Mouse (Mus musculus) embryonic facial prominence, embryonic 13.5 days (tissue): Measurements from ENCODE around the gene Dbil5. TPM values are rescaled to one million over a fixed set of nuclear protein-coding genes. Genes with fewer than 3 reads are reported as not detected.
A peak's percentile ranks its signal among the peaks of the same experiment; 100 is the strongest.

ENCODE experiments used
- ATAC-seq: fragments of 200-750 bp; cut with Nextera tagmentation; 2 replicates; pipeline ENCODE4 v1.8.0; 2017; ENCODE audit warnings: low read depth; ENCODE audit not compliant: insufficient number of reproducible peaks, insufficient read depth, low FRiP score, low TSS enrichment
- H3K27ac ChIP-seq: fragments of 300-500 bp; sonication (generic); 2 replicates; pipeline ENCODE4 v1.5.1; 2015; ENCODE audit warnings: moderate library complexity, mild to moderate bottlenecking, inconsistent platforms
- H3K27me3 ChIP-seq: fragments of 300-500 bp; sonication (generic); 2 replicates; pipeline ENCODE4 v1.6.1; 2015; ENCODE audit warnings: mild to moderate bottlenecking, inconsistent platforms
- H3K36me3 ChIP-seq: fragments of 300-500 bp; sonication (generic); 2 replicates; pipeline ENCODE4 v1.6.1; 2015; ENCODE audit warnings: mild to moderate bottlenecking, inconsistent platforms
- H3K4me1 ChIP-seq: fragments of 300-500 bp; sonication (generic); 2 replicates; pipeline ENCODE4 v1.6.1; 2015; ENCODE audit warnings: inconsistent platforms
- H3K4me2 ChIP-seq: fragments of 300-500 bp; sonication (generic); 2 replicates; pipeline ENCODE4 v1.6.1; 2015; ENCODE audit warnings: moderate library complexity, mild to moderate bottlenecking, inconsistent platforms
- H3K4me3 ChIP-seq: fragments of 300-500 bp; sonication (generic); 2 replicates; pipeline ENCODE4 v1.5.1; 2015; ENCODE audit warnings: mild to moderate bottlenecking, inconsistent platforms
- H3K9ac ChIP-seq: fragments of 300-500 bp; sonication (generic); 2 replicates; pipeline ENCODE4 v1.6.1; 2015; ENCODE audit warnings: mild to moderate bottlenecking, inconsistent platforms
- H3K9me3 ChIP-seq: fragments of 300-500 bp; sonication (generic); 2 replicates; pipeline ENCODE4 v1.6.1; 2016; ENCODE audit warnings: inconsistent platforms
- WGBS: fragments of 180-500 bp; shearing (Covaris S2); methylation state at CpG from one replicate; pipeline ENCODE4 v1.1.7; 2015; ENCODE audit warnings: mixed read lengths; 5-methylcytosine and 5-hydroxymethylcytosine counted together
- polyA plus RNA-seq: library from polyadenylated mRNA; unstranded; fragments of >200 nt; fragmentation: Nextera tagmentation; extraction: Ambion mirVana; gene quantifications from 2 replicates; pipeline ENCODE4 v1.2.1, GENCODE M21; 2015

Dbil5 gene
- 0.65 TPM in 1 of 2 replicates, not detected in the other for polyA plus RNA-seq

DNA sequence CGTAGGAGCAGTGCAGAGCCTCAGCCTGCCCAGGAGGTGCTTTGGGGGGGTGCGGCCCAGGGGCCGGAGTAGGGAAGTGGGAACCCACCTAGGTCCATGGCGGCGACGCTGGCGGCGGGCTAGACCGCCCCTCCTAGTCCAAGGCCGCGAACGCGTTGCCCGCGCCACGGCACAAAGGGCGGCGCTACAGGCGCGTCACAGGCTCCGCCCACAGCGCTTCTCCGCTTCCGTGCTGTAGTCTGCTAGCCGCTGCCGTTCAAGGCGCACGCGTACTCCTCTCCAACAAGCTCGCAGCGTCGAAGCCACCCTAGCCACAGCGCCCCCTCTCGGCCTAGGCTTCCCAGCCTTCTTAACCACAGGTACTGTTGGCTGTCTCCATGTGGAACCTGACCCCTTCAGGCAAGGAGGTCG is at the start of gene Dbil5, which contains the start of gene Gemin4:
Gene Dbil5 (plus strand): TSS at position 219 of the 411 bp plus-strand sequence.
Gene Gemin4 (minus strand): TSS at position 275 of the 411 bp plus-strand sequence.
- Histone ChIP-seq H3K27me3 (no peaks in the 10 kb centered on the region), H3K9me3 (no peaks in the 10 kb centered on the region), H3K4me2 (peak within 1 kb of the TSS; percentile 73), H3K4me3 (peak within 1 kb of the TSS; percentile 84), H3K4me1 (peaks cover 11% of the 10 kb centered on the region), H3K36me3 (peaks cover 44% of the 10 kb centered on the region), H3K27ac (peak within 1 kb of the TSS; percentile 97), H3K9ac (peak within 1 kb of the TSS; percentile 94)
- peak; percentile 95 for ATAC-seq
- 0% methylated on average over 35 of the region's 35 CpGs for WGBS

DNA sequence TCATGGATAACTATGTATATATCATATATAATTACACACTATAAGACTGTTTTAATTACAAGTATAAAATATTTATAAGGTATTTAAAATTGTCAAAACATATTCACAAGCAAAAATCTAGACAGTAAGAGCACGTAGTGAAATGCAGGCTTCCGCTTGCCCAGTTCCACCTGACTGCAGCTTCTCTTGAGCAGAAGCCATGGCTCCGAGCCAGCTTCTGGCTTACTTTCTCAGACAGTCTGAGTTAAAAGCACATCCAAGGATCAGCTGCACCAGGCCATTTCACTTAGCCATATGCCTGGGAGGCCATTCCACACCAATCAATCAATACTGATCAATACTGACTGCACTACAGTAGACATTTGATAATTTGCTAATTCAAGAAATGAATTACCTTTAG is 48.4 kb upstream of the Dbil5 start:
- Histone ChIP-seq H3K9me3 (no peaks in the 10 kb centered on the region), H3K27ac (no peak overlapping the region), H3K9ac (no peak overlapping the region), H3K4me2 (no peak overlapping the region), H3K36me3 (peaks cover 22% of the 10 kb centered on the region), H3K27me3 (no peaks in the 10 kb centered on the region), H3K4me3 (no peak overlapping the region), H3K4me1 (peaks cover 9% of the 10 kb centered on the region; the same call in 1 of the 2 replicates)
- 68% methylated on average over 3 of the region's 3 CpGs for WGBS
- no peak for ATAC-seq

DNA sequence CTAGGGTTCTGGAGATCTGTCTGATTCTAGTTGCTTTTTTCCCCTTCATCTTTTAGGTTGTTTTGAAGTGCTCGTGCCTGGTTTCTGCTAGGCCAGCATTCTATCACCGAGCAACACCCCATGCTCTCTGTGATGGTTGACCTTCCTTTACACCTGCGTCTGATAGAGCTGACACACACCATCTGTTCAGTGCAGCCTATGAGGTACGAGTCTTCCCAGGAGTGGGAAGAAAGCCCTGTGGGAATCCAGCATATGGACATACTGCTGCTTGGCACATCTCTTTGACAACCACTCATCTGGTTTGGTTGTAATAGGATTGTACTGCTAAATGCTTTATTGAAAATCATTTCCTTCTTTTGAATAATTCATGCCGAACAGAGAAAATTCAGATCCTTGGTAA is 47.2 kb upstream of the Dbil5 start:
- Histone ChIP-seq H3K9me3 (no peaks in the 10 kb centered on the region), H3K4me3 (no peak overlapping the region), H3K27ac (no peak overlapping the region), H3K4me2 (no peak overlapping the region), H3K36me3 (peaks cover 17% of the 10 kb centered on the region), H3K27me3 (no peaks in the 10 kb centered on the region), H3K9ac (no peak overlapping the region), H3K4me1 (peaks cover 9% of the 10 kb centered on the region; the same call in 1 of the 2 replicates)
- no peak for ATAC-seq
- 74% methylated on average over 5 of the region's 5 CpGs for WGBS

DNA sequence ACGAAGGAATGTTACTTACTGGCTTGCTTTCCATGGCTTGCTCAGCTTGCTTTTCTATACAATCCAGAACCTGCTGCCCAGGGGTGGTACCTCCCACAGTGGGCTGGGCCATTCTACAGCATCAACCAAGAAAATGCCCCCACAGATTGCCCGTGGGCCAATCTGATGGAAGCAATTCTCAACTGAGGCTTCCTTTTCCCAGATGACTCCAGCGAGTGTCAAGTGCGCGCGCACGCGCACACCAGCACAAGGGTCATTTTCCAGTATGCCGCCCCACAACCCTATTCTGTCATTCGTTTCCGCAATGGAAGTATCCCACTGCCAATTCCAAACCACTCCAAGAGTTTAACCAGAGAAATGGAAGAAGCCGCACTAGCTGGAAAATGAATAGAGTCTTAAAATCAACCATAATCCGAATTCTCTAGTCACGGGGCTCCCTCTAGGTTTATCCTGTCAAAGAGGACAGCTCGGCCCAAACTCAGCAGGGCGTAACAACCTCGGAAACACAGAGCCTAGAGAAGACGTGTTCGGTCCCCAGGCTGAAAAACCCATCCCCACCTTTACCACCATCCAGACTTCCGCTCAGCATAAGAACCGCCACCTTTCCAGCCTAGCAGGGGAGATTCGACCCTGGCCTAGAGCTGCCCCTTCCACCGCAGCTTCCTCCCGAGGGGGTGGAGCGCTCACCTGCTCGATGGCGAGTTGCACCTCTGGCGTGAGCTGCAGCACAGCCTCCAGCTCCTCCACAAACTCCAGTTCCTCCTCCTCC is 38.5 kb upstream of the Dbil5 start:
- WGBS: 2% methylated on average over 28 of the region's 28 CpGs
- peak overlapping the region; percentile 81 for H3K9ac ChIP-seq
- peak overlapping the region; percentile 95 for H3K4me2 ChIP-seq
- no peaks in the 10 kb centered on the region for H3K27me3 ChIP-seq
- 0 out of 2 replicates have a peak, but pooled peaks have one; percentile 26 for ATAC-seq
- peak overlapping the region; percentile 88 for H3K4me3 ChIP-seq
- H3K4me1 ChIP-seq: peaks cover 13% of the 10 kb centered on the region
- H3K27ac ChIP-seq: peak overlapping the region; percentile 64
- peaks cover 5% of the 10 kb centered on the region for H3K36me3 ChIP-seq
- H3K9me3 ChIP-seq: no peaks in the 10 kb centered on the region

DNA sequence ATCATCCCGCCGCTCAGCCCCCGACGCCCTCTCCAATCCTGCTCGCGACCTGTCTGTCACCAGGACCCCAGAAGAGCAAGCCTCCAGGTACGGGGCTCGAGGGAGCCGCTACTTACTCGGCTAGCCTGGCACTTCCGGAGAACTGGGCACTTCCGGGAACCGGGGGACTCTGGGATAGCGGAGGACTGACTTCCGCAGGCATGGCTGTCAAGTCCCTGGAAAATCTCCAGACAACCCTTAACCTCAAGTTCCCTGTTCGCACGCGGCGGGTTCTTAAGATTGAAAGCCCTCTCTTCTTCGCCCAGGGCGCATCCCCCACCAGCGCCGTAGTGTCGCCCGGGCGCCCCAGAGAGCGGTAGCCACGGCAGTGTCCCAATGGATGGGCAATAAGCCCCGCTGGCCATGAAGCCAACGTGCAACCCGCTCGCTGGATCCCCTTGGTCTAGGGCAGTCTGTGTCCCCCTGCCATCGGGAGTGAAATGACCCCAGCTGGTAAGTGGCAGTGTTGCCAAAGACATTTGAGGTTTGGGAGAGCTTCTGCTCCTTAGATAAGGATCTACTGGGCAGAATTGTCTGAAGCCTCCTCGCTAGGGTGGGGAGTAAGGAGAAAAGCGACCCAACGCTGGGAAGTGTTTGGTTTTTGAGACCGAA is 37.8 kb upstream of the Dbil5 start, which contains the start of the genes Vps53 and Fam57a:
Gene Vps53 (minus strand): TSS at position 153 of the 651 bp plus-strand sequence.
Gene Fam57a (plus strand): TSS at position 177 of the 651 bp plus-strand sequence.
- peak within 1 kb of the TSS; percentile 81 for H3K9ac ChIP-seq
- peaks cover 4% of the 10 kb centered on the region; the same call in 1 of the 2 replicates for H3K36me3 ChIP-seq
- H3K4me3 ChIP-seq: peak within 1 kb of the TSS; percentile 88
- H3K9me3 ChIP-seq: no peaks in the 10 kb centered on the region
- peak within 1 kb of the TSS; percentile 64 for H3K27ac ChIP-seq
- under 1% methylated on average over 37 of the region's 37 CpGs for WGBS
- ATAC-seq: 0 out of 2 replicates have a peak, but pooled peaks have one; percentile 67
- peak within 1 kb of the TSS; percentile 95 for H3K4me2 ChIP-seq
- peaks cover 13% of the 10 kb centered on the region for H3K4me1 ChIP-seq
- H3K27me3 ChIP-seq: no peaks in the 10 kb centered on the region

DNA sequence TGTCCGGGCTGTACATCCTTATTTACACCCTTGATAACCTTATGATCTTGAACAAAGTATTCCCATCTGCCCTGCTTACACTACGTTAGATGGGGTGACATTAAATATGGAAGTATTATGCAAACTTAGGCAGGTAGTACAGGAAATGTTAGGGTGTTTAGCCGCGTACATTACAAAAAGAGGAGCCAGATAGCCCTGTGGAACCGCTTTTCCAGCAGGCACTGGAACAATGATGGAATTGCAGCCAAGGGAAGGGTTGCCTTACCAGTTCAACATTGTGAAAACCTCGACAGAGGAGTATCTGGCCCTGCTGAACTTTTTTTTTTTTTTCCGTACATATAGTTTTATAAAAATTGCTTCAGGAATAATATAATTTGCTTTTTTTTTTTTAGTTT is 37.3 kb upstream of the Dbil5 start:
- ATAC-seq: no peak
- Histone ChIP-seq H3K4me1 (peaks cover 13% of the 10 kb centered on the region), H3K9ac (peak overlapping the region; percentile 81), H3K9me3 (no peaks in the 10 kb centered on the region), H3K4me3 (peak overlapping the region; percentile 88), H3K27me3 (no peaks in the 10 kb centered on the region), H3K27ac (no peak overlapping the region), H3K4me2 (peak overlapping the region; percentile 95), H3K36me3 (peaks cover 4% of the 10 kb centered on the region; the same call in 1 of the 2 replicates)
- 20% methylated on average over 7 of the region's 7 CpGs for WGBS

DNA sequence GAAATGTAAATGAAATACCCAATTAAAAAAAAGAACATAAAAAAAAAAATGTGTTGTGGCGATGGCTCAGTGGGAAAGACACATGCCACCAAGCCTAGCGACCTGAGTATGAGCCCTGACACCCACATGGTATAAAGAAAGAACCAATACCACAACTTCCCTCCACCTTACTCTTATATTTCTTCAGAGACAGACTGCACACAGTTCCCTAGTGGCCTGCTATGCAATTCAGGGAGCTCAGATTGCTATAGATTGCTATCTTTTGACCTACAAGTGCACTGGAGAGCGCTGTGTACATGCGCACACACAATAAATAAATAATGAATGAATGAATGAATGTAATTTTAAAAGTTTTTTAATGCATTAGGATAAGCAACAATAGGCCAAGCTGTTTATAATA is 33.7 kb upstream of the Dbil5 start:
- no peak overlapping the region for H3K9ac ChIP-seq
- no peak overlapping the region for H3K4me2 ChIP-seq
- H3K27me3 ChIP-seq: no peaks in the 10 kb centered on the region
- no peak overlapping the region for H3K4me3 ChIP-seq
- no peaks in the 10 kb centered on the region for H3K36me3 ChIP-seq
- H3K9me3 ChIP-seq: no peaks in the 10 kb centered on the region
- H3K4me1 ChIP-seq: peaks cover 7% of the 10 kb centered on the region
- WGBS: 80% methylated on average over 4 of the region's 4 CpGs
- no peak for ATAC-seq
- H3K27ac ChIP-seq: no peak overlapping the region

DNA sequence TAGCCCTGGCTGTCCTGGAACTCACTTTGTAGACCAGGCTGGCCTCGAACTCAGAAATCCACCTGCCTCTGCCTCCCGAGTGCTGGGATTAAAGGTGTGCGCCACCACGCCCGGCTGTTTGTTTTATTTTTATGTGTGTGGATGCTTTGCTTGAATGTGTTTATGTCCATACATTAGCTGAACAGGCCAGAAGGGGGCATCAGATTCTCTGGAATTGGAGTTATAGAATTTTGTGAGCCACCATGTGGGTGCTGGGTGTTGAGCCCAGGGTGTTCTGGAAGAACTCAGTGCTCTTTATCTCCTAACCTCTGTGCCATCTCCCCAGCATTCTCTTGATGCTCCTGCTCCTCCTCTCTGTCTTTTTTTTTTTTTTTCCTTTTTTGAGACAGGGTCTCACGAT is 30.5 kb upstream of the Dbil5 start:
- Histone ChIP-seq H3K9ac (no peak overlapping the region), H3K9me3 (no peaks in the 10 kb centered on the region), H3K27me3 (no peaks in the 10 kb centered on the region), H3K4me1 (no peaks in the 10 kb centered on the region), H3K36me3 (no peaks in the 10 kb centered on the region), H3K27ac (no peak overlapping the region), H3K4me3 (no peak overlapping the region), H3K4me2 (no peak overlapping the region)
- ATAC-seq: no peak
- 87% methylated on average over 6 of the region's 6 CpGs for WGBS

DNA sequence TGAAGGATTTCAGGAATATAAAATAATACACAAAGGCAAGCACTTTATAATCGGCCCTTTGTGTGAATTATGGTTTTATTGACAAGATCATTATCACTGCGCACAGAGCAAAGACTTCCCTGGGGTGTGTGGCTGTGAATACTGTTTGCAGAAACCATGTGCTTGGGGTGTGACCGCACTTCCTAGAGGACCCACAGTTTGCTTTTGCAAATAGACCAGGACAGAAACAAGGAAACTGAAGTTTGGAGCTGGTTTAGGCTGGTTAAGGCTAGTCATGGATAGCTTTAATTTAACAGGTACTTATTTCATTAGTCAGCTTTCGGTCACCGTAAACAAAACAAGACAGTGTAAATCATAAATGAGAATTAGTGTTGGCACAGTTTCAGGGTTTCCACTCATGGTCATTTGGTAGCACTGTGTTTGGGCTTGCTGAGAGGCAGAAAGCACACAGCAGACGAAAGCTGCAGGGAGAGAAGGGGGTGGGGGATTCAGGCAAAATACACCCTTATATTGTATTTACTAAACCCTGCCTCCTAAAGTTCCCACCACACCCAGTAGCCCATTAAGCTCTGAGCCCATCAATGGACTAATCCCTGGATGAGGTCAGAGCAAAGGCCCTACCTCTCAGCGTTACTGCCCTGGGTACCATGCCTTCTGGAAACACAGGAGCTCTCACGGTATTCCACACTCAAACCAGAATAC is 21.0 kb upstream of the Dbil5 start:
- no peaks in the 10 kb centered on the region; the same call in 1 of the 2 replicates for H3K27me3 ChIP-seq
- no peaks in the 10 kb centered on the region for H3K9me3 ChIP-seq
- 63% methylated on average over 8 of the region's 8 CpGs for WGBS
- no peaks in the 10 kb centered on the region for H3K36me3 ChIP-seq
- no peak overlapping the region for H3K27ac ChIP-seq
- H3K4me1 ChIP-seq: peaks cover 2% of the 10 kb centered on the region; the same call in 1 of the 2 replicates
- no peak overlapping the region for H3K9ac ChIP-seq
- H3K4me2 ChIP-seq: no peak overlapping the region
- no peak overlapping the region for H3K4me3 ChIP-seq
- no peak for ATAC-seq

DNA sequence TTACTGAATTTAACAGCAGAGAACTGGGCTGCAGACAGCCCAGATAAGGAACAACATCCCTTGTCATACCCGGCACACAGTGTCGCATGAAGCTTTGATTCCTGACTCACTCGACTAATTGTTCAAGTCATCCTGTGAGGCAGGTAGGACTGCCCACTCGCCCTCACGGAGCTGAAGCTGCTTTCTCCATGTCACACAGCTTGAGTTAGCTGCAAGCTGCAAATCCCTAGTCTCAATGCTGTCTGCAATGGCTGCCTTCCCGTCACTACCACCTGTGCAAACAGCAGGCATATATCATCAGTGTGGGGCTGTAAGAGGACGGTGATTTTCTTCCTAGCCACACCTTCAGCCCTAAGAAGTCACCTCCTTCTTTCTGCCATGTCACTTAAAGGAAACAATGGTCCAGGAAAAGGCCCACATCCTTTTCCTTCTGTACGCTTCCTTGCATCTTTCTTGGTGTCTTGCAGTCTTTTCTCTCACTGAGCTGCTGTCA is 20.4 kb upstream of the Dbil5 start:
- 45% methylated on average over 8 of the region's 8 CpGs for WGBS
- no peak overlapping the region for H3K27ac ChIP-seq
- H3K9ac ChIP-seq: no peak overlapping the region
- no peaks in the 10 kb centered on the region for H3K9me3 ChIP-seq
- peaks cover 3% of the 10 kb centered on the region; the same call in 1 of the 2 replicates for H3K27me3 ChIP-seq
- no peak overlapping the region for H3K4me3 ChIP-seq
- no peaks in the 10 kb centered on the region for H3K36me3 ChIP-seq
- H3K4me2 ChIP-seq: no peak overlapping the region
- H3K4me1 ChIP-seq: peaks cover 6% of the 10 kb centered on the region; the same call in 1 of the 2 replicates
- ATAC-seq: no peak
